Mouse (Mus musculus) erythroblast, embryonic 14.5 days (primary cell): ENCODE measurements around the gene Inf2.

ENCODE experiments used
- GATA1 ChIP-seq: IDR thresholded peaks from 2 replicates; pipeline ENCODE4 v1.6.1; 2012; ENCODE audit warnings: low read length, inconsistent platforms, mixed read lengths
- TAL1 ChIP-seq: IDR thresholded peaks from 3 replicates; pipeline ENCODE4 v1.6.1; 2012; ENCODE audit warnings: low read length, inconsistent platforms, mixed read lengths

GRCm38 (mm10) chr12:112539466-112539965, 49.1 kb upstream of the Inf2 start:
- no peak for TF ChIP-seq TAL1
- TF ChIP-seq GATA1, result no peak
